Mouse (Mus musculus): ENCODE data around the gene Nol4l.

- TF ChIP-seq CTCF (IDR thresholded peaks at IDR 0.05) = no peak
- TF ChIP-seq POLR2A (IDR thresholded peaks at IDR 0.05; ENCODE audit: insufficient read depth, low read depth, low read length) = no peak
Observed at GRCm38 (mm10) chr2:153490116-153490515, 39.7 kb downstream of the Nol4l start.
